Mouse (Mus musculus): ENCODE results near the gene Myo16. TPM values are rescaled to one million over a fixed set of nuclear protein-coding genes. Genes with fewer than 3 reads are reported as not detected.

Myo16 gene
- polyA plus RNA-seq, 1 experiment: 0.44 TPM

GRCm38 (mm10) chr8:10304721-10305120 is 151.0 kb downstream of the Myo16 start:
- no peak for TF ChIP-seq CTCF (IDR thresholded peaks at IDR 0.05; ENCODE audit: control insufficient read depth, insufficient read depth, insufficient replicate concordance, low read depth, low read length)
- TF ChIP-seq POLR2A (IDR thresholded peaks at IDR 0.05; ENCODE audit: control insufficient read depth, low read depth, low read length): no peak
- no peaks in the 10 kb centered on the region for H3K4me1 ChIP-seq (ENCODE audit: control insufficient read depth, insufficient read depth, low read length)
- H3K27me3 ChIP-seq (ENCODE audit: control insufficient read depth, insufficient read depth, low read length): no peaks in the 10 kb centered on the region
- no peak overlapping the region for H3K4me3 ChIP-seq (ENCODE audit: control insufficient read depth, low read depth, low read length)
- no peak overlapping the region for H3K27ac ChIP-seq (ENCODE audit: control insufficient read depth, insufficient read depth, low read depth, low read length)
- H3K36me3 ChIP-seq (ENCODE audit: control insufficient read depth, insufficient read depth, low read length): no peaks in the 10 kb centered on the region

GRCm38 (mm10) chr8:10307345-10307744 is 153.6 kb downstream of the Myo16 start:
- no peaks in the 10 kb centered on the region for H3K27me3 ChIP-seq (ENCODE audit: control insufficient read depth, insufficient read depth, low read length)
- no peaks in the 10 kb centered on the region for H3K36me3 ChIP-seq (ENCODE audit: control insufficient read depth, insufficient read depth, low read length)
- TF ChIP-seq POLR2A (IDR thresholded peaks at IDR 0.05; ENCODE audit: control insufficient read depth, low read depth, low read length) (no peak), CTCF (IDR thresholded peaks at IDR 0.05; ENCODE audit: control insufficient read depth, insufficient read depth, insufficient replicate concordance, low read depth, low read length) (no peak)
- no peak overlapping the region for H3K4me3 ChIP-seq (ENCODE audit: control insufficient read depth, low read depth, low read length)
- H3K27ac ChIP-seq (ENCODE audit: control insufficient read depth, insufficient read depth, low read depth, low read length): no peak overlapping the region
- H3K4me1 ChIP-seq (ENCODE audit: control insufficient read depth, insufficient read depth, low read length): no peaks in the 10 kb centered on the region

GRCm38 (mm10) chr8:10307770-10308476 is 154.2 kb downstream of the Myo16 start:
- no peak overlapping the region for H3K27ac ChIP-seq (ENCODE audit: control insufficient read depth, insufficient read depth, low read depth, low read length)
- H3K4me1 ChIP-seq (ENCODE audit: control insufficient read depth, insufficient read depth, low read length): no peaks in the 10 kb centered on the region
- H3K4me3 ChIP-seq (ENCODE audit: control insufficient read depth, low read depth, low read length): no peak overlapping the region
- TF ChIP-seq CTCF (IDR thresholded peaks at IDR 0.05; ENCODE audit: control insufficient read depth, insufficient read depth, insufficient replicate concordance, low read depth, low read length) (no peak), POLR2A (IDR thresholded peaks at IDR 0.05; ENCODE audit: control insufficient read depth, low read depth, low read length) (no peak)
- H3K27me3 ChIP-seq (ENCODE audit: control insufficient read depth, insufficient read depth, low read length): no peaks in the 10 kb centered on the region
- no peaks in the 10 kb centered on the region for H3K36me3 ChIP-seq (ENCODE audit: control insufficient read depth, insufficient read depth, low read length)

- Histone ChIP-seq H3K36me3 (ENCODE audit: control insufficient read depth, insufficient read depth, low read length) (no peaks in the 10 kb centered on the region), H3K4me3 (ENCODE audit: control insufficient read depth, low read depth, low read length) (no peak overlapping the region), H3K27me3 (ENCODE audit: control insufficient read depth, insufficient read depth, low read length) (no peaks in the 10 kb centered on the region), H3K4me1 (ENCODE audit: control insufficient read depth, insufficient read depth, low read length) (no peaks in the 10 kb centered on the region), H3K27ac (ENCODE audit: control insufficient read depth, insufficient read depth, low read depth, low read length) (no peak overlapping the region)
- TF ChIP-seq POLR2A (IDR thresholded peaks at IDR 0.05; ENCODE audit: control insufficient read depth, low read depth, low read length) (no peak), CTCF (IDR thresholded peaks at IDR 0.05; ENCODE audit: control insufficient read depth, insufficient read depth, insufficient replicate concordance, low read depth, low read length) (no peak)
Observed at GRCm38 (mm10) chr8:10310470-10310869, 156.8 kb downstream of the Myo16 start.

GRCm38 (mm10) chr8:10312316-10312715 is 158.6 kb downstream of the Myo16 start:
- Histone ChIP-seq H3K4me3 (ENCODE audit: control insufficient read depth, low read depth, low read length) (no peak overlapping the region), H3K4me1 (ENCODE audit: control insufficient read depth, insufficient read depth, low read length) (no peaks in the 10 kb centered on the region), H3K27me3 (ENCODE audit: control insufficient read depth, insufficient read depth, low read length) (no peaks in the 10 kb centered on the region), H3K27ac (ENCODE audit: control insufficient read depth, insufficient read depth, low read depth, low read length) (no peak overlapping the region), H3K36me3 (ENCODE audit: control insufficient read depth, insufficient read depth, low read length) (no peaks in the 10 kb centered on the region)
- TF ChIP-seq POLR2A (IDR thresholded peaks at IDR 0.05; ENCODE audit: control insufficient read depth, low read depth, low read length) (no peak), CTCF (IDR thresholded peaks at IDR 0.05; ENCODE audit: control insufficient read depth, insufficient read depth, insufficient replicate concordance, low read depth, low read length) (no peak)

GRCm38 (mm10) chr8:10316201-10316600 is 162.5 kb downstream of the Myo16 start:
- no peak overlapping the region for H3K27ac ChIP-seq (ENCODE audit: control insufficient read depth, insufficient read depth, low read depth, low read length)
- no peaks in the 10 kb centered on the region for H3K4me1 ChIP-seq (ENCODE audit: control insufficient read depth, insufficient read depth, low read length)
- H3K4me3 ChIP-seq (ENCODE audit: control insufficient read depth, low read depth, low read length): no peak overlapping the region
- no peaks in the 10 kb centered on the region for H3K27me3 ChIP-seq (ENCODE audit: control insufficient read depth, insufficient read depth, low read length)
- TF ChIP-seq POLR2A (IDR thresholded peaks at IDR 0.05; ENCODE audit: control insufficient read depth, low read depth, low read length) (no peak), CTCF (IDR thresholded peaks at IDR 0.05; ENCODE audit: control insufficient read depth, insufficient read depth, insufficient replicate concordance, low read depth, low read length) (no peak)
- H3K36me3 ChIP-seq (ENCODE audit: control insufficient read depth, insufficient read depth, low read length): no peaks in the 10 kb centered on the region

- Histone ChIP-seq H3K27ac (ENCODE audit: control insufficient read depth, insufficient read depth, low read depth, low read length) (no peak overlapping the region), H3K27me3 (ENCODE audit: control insufficient read depth, insufficient read depth, low read length) (no peaks in the 10 kb centered on the region), H3K4me3 (ENCODE audit: control insufficient read depth, low read depth, low read length) (no peak overlapping the region), H3K36me3 (ENCODE audit: control insufficient read depth, insufficient read depth, low read length) (no peaks in the 10 kb centered on the region), H3K4me1 (ENCODE audit: control insufficient read depth, insufficient read depth, low read length) (no peaks in the 10 kb centered on the region)
- TF ChIP-seq CTCF (IDR thresholded peaks at IDR 0.05; ENCODE audit: control insufficient read depth, insufficient read depth, insufficient replicate concordance, low read depth, low read length) (no peak), POLR2A (IDR thresholded peaks at IDR 0.05; ENCODE audit: control insufficient read depth, low read depth, low read length) (no peak)
Observed at GRCm38 (mm10) chr8:10318103-10318502, 164.4 kb downstream of the Myo16 start.

Measured in testis, adult 2 months (tissue).